Mouse (Mus musculus) right cerebral cortex, postnatal 25 days (tissue): ENCODE measurements around the gene Hs3st5.
"Not testable (repeated sequence)": the region's sequence is repeated elsewhere in the genome, so short reads cannot be mapped to it uniquely, and the experiment has no call there.

Experiments used
- DNase-seq: peaks from one replicate; pipeline ENCODE4 v3.0.0; 2022

Gene Hs3st5

GRCm38 (mm10) chr10:36506727-36507555, at the start of gene Hs3st5:
Gene Hs3st5 (plus strand): TSS chr10:36506814.
- peak; percentile 82 for DNase-seq

DNA sequence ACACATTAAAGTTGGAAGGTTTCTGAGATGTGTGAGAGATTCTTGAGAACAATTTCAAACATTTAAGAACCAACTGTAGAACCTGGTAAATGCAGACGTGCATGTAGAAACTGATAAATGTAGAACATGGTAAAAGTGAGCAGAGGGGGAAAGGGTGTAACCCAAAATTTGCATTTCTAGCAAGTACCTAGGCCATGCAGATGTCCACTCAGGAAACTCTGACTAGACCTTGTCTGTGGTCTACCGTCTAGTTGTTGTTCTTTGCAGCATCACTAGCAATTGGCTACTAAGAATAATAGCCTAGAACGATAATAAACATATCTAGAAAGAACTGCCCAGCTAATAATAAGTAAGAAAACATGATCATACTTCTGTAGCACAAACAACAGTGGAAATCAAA, 38.0 kb upstream of the Hs3st5 start:
- DNase-seq, result no peak

DNA sequence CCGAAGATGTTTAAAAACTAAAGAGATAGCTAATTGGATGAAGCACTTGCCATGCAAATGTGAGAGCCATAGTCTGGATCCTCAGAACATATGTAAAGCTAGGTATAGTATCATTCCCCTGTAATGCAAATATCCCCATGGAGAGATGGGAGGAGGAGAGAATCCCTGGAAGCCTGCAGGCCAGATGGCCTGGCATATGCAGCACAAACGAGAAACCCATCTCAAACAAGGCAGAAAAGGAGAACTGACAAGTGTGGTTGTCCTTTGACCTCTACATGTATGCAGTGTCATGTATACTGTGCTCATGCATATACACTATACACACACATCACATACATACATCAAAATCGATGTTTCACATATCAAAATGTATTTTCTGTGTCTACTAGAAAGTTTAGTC, 35.5 kb upstream of the Hs3st5 start:
- DNase-seq, result no peak

DNA sequence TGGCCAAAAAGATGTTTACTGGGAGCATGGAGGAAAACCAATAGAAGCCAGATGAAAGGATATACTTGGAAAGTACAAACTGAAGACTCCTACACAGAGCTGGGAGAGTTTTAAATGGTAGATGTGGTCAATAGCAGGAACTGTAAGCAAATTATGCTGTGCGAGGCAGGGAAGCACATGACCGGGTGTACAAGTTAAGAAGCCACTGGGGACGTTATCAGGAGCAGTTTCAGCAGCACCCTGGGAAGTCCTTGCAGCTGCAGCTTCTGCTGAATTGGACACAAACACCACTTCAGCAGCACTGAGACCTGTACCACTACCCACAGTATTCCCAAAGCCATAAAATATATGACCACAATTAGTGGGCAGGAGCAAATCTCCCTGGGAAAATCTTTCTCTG, 31.8 kb upstream of the Hs3st5 start:
- DNase-seq, result no peak

- no peak for DNase-seq
Observed at GRCm38 (mm10) chr10:36477543-36477942, 29.1 kb upstream of the Hs3st5 start.

DNA sequence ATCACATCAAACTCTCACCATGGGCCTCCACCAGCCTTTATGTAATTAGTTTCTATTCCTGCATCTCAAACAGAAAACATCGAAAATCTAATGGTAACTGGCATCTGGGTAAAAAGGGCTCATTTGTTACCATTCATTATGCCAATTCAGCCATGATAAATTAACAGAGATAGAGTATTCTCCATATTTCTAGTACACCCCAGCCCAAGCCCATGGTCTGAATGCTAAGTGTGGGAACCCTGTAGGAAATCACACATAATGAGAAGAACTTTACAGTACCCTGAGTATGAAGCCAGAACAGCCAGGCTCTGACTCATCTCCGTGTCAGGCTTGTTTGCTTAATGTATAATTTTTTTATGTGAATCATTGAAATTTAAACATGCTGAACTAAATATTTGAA, 23.3 kb upstream of the Hs3st5 start:
- no peak for DNase-seq

GRCm38 (mm10) chr10:36484011-36484410, 22.6 kb upstream of the Hs3st5 start:
- DNase-seq, result no peak

GRCm38 (mm10) chr10:36484728-36485300, 21.8 kb upstream of the Hs3st5 start:
- no peak for DNase-seq

- no peak for DNase-seq
Observed at GRCm38 (mm10) chr10:36493566-36493965, 13.0 kb upstream of the Hs3st5 start.

- no peak for DNase-seq
Observed at GRCm38 (mm10) chr10:36499713-36500112, 6.9 kb upstream of the Hs3st5 start.

- DNase-seq, result peak; percentile 23
Observed at GRCm38 (mm10) chr10:36506033-36506726, 434 bp upstream of the Hs3st5 start.

- DNase-seq, result no peak
Observed at GRCm38 (mm10) chr10:36507556-36507870, 899 bp downstream of the Hs3st5 start.

GRCm38 (mm10) chr10:36507991-36508546, 1.5 kb downstream of the Hs3st5 start:
- peak; percentile 7 for DNase-seq

GRCm38 (mm10) chr10:36509477-36509876, 2.9 kb downstream of the Hs3st5 start:
- no peak for DNase-seq

- peak; percentile 15 for DNase-seq
Observed at GRCm38 (mm10) chr10:36523881-36524280, 17.3 kb downstream of the Hs3st5 start.

DNA sequence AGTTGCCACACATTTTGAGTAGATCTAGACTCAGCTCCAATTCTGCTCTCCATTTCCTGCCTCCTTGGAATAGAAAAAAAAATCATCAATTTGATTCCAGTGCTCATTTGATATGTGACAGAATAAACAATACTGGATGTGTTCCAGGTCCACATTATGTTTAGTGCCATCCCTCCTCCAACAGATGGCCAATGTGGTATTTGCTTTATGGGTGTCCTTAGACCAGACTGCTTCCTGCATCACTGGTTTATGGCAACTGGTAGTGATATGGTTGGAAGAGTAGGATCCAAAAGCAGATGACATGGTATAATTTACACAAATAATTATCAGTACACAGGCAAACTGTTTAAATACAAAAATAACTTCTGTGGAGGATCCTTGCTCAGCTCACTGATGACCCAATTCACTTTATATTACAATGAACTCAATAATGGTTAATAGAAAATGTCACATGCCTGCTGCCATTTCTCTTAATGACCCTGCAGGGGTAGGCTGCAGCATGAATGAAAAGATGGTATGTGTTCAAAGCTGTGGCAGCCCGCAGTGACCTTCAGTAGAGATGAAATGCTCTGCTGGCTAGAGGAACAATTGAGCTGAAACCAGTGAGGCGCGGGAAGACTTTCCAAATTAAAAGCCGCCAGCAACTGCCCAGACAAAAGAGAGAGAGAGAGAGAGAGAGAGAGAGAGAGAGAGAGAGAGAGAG, 27.2 kb downstream of the Hs3st5 start:
- no peak for DNase-seq

DNA sequence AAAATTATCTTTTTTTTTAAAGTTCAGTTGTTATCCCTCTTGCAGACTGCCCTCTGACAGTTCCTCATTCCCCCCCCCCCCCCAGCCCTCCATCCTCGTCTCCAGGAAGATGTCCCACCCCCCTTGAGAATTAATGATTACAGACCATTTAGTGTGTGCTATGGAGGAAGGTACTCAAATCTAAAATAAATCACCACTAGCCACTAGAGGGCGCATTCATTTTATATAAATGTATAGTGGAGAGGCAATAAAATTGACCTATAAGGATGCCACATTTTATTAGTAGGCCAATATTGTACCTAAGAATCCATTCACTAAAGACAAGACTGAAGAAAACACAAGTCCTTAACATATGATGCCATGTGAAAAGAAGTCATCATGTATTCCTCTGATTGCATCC, 40.0 kb downstream of the Hs3st5 start:
- no peak for DNase-seq

DNA sequence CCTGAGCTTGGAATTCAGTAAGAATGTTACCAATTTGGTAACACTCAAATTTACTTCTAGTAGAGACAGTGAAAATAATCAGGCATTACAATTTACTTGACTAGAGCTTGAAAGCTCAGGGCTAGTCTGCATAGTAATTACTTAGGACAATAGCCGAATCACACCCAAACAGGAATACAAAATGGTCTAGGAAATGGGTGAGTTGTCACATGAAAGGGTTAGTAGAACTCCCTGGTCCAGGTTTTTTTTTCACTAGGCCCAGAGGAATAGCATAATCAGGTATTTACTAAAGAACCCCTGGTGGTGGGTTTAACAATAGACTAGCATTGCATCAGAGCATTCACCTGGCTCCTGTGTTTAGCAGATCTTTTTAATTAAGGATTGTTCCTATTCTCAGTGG, 41.1 kb downstream of the Hs3st5 start:
- not testable (repeated sequence) for DNase-seq

DNA sequence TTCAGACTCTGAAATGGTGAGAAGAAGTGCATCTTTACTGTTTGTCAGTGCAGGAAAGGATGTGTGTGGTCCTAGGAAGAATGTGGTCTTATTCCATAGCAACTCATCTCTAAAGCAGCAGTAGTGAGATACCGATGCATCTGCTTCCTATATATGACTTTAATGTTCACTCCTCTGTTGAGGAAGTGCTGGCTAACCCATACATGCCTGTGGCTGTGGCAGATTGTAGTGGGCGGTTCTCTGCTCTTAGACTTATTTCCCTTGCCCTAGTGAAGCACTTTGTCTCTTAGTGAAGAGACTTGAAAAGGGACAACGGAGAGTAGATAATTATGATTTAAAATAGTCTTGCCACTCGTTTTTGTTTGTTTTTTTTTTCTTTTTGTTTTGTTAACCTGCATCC, 47.4 kb downstream of the Hs3st5 start:
- no peak for DNase-seq

GRCm38 (mm10) chr10:36554941-36555888, 48.6 kb downstream of the Hs3st5 start:
- no peak for DNase-seq

DNA sequence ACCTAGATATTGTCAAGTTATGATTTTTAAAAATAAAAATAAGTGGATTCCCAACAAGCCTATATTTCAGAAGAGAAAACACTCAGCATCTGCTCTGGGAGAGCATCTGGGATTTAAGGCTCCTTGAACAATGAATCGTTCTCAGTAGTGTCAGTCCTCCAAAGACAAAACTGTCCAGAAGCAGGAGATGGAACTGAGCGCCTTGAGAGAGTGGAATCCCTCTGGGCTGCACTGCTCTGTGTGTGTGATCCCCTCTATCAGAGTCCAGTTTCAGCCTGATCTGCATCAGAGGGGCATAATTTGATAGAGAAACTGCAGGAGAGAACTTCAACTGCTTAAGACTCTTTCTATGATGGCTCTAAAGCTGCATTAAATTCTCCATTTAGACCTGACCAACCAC, 49.5 kb downstream of the Hs3st5 start:
- no peak for DNase-seq

DNA sequence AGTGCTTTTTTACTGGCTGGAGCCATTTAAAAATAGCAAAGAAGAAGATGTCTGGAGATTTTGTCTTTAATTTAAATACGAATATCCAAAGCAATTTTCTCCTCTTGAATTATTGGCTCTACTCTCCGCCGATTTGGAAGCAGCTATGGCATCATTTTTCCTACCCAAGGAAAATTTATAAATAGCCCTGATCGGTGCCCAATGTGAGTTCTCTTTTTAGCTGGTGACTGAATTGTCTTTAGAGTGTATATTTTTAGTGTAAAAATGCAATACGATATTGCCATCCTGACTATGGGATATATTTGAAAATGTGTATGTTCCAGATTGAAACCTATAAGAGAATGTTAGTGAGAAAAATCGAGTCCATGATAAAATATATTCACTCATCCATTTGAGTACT, 51.1 kb downstream of the Hs3st5 start:
- DNase-seq, result no peak
